Mouse (Mus musculus) testis, adult 2 months (tissue): Measurements from ENCODE around the gene Srgap2.

Experiments
- CTCF ChIP-seq: fragments of 200-500 bp; IDR thresholded peaks from 2 replicates; pipeline ENCODE4 v1.5.1; 2012; ENCODE audit warnings: low read depth, mild to moderate bottlenecking, inconsistent platforms, low read length, moderate library complexity; ENCODE audit not compliant: control insufficient read depth, insufficient read depth, insufficient replicate concordance
- POLR2A ChIP-seq: fragments of 200-500 bp; IDR thresholded peaks from 2 replicates; pipeline ENCODE4 v1.6.1; 2012; ENCODE audit warnings: low read depth, mild to moderate bottlenecking, inconsistent platforms, low read length, moderate library complexity; ENCODE audit not compliant: control insufficient read depth

GRCm38 (mm10) chr1:131295200-131295599 lies 232.0 kb downstream of the Srgap2 start:
- TF ChIP-seq POLR2A = no peak
- TF ChIP-seq CTCF = no peak
